Mouse (Mus musculus) olfactory bulb, adult 2 months (tissue): ENCODE measurements around the gene Gramd1a. TPM values are rescaled to one million over a fixed set of nuclear protein-coding genes. Genes with fewer than 3 reads are reported as not detected.

Source experiments
- H3K27ac ChIP-seq: fragments of 200-500 bp; 2 replicates; pipeline ENCODE4 v1.5.1; 2012; ENCODE audit warnings: low read depth, low read length; ENCODE audit not compliant: insufficient read depth
- H3K4me1 ChIP-seq: fragments of 200-500 bp; 2 replicates; pipeline ENCODE4 v1.6.1; 2012; ENCODE audit warnings: low read length; ENCODE audit not compliant: control insufficient read depth, insufficient read depth
- H3K4me3 ChIP-seq: fragments of 200-500 bp; 2 replicates; pipeline ENCODE4 v1.5.1; 2012; ENCODE audit warnings: mild to moderate bottlenecking, low read depth, low read length, moderate library complexity; ENCODE audit not compliant: insufficient read depth
- CTCF ChIP-seq: fragments of 200-500 bp; IDR thresholded peaks from 2 replicates; pipeline ENCODE4 v1.5.1; 2012; ENCODE audit warnings: low read depth, mild to moderate bottlenecking, low read length, moderate library complexity; ENCODE audit not compliant: insufficient read depth
- POLR2A ChIP-seq: fragments of 200-500 bp; IDR thresholded peaks from 2 replicates; pipeline ENCODE4 v1.6.1; 2012; ENCODE audit warnings: mild to moderate bottlenecking, low read depth, low read length, moderate library complexity; ENCODE audit not compliant: insufficient read depth
- WGBS: fragments of 180-500 bp; shearing (Covaris S2); methylation state at CpG from one replicate; pipeline ENCODE4 v1.1.7; 2018; 5-methylcytosine and 5-hydroxymethylcytosine counted together
- polyA plus RNA-seq: library from polyadenylated mRNA; stranded (reverse); fragments of >200 nt; gene quantifications from 2 replicates; pipeline ENCODE4 v1.2.4, GENCODE M21; 2012; ENCODE audit warnings: low replicate concordance; ENCODE audit not compliant: missing spikeins, insufficient read depth, insufficient read length

Gramd1a gene
- polyA plus RNA-seq, 1 experiment: not detected

GRCm38 (mm10) chr7:31126851-31127724, 28.6 kb downstream of the Gramd1a start, which contains the start of gene Scn1b:
Gene Scn1b (minus strand): TSS chr7:31127003.
- Histone ChIP-seq H3K4me1 (peaks cover 14% of the 10 kb centered on the region), H3K4me3 (peak within 1 kb of the TSS; percentile 85), H3K27ac (peak within 1 kb of the TSS; percentile 72)
- 2% methylated on average over 57 of the region's 60 CpGs for WGBS
- TF ChIP-seq CTCF (no peak), POLR2A (no peak; the same call in none of the 2 replicates)

DNA sequence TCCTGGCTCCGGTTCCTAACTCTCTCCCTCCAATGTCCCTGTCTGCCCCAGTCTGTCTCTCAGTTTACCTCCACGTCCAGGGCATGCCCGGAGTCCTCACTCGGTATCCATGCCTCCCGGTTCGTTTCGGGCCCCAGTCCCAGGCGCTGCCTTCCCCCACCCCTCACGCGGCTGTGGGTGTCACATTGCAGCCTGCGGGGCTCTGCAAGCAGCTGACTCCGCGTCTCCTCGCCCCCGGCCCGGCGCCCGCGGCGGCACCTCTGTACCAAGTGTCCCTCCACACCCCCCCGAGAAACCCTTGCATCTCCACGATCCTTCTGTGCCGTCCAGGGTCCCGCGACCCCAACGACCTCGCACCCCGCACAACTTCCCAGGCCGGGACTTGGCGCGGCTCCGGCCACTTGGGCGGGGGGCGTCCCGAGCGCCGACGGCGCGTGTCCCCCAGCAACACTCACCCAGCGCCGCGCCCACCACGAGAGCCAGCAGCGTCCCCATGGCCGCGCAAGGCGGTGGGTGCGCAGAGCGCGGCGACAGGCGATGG, 29.4 kb downstream of the Gramd1a start:
- 2% methylated on average over 53 of the region's 53 CpGs for WGBS
- H3K4me1 ChIP-seq: peaks cover 14% of the 10 kb centered on the region
- H3K4me3 ChIP-seq: peak overlapping the region; percentile 85
- TF ChIP-seq CTCF: no peak
- TF ChIP-seq POLR2A: no peak; the same call in 1 of the 2 replicates
- peak overlapping the region; percentile 19 for H3K27ac ChIP-seq

DNA sequence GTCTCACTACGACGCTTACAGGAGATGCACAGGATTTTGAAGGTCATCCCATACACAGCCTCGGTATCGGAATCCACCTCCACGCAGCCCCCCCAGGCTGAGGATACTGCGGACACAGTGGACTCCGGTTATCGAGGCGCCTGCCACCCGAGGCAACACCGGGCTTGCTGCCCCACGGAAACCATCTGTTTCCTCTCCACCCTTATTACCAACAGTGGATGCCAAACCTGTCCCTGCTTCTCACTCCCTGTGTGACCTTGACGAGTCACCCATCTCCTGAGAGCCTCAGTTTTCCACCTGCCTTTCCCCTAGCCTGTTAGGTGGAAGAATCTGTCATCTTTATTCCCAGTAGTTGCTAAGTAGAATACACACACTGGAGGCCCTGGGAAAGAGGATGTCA, 30.6 kb downstream of the Gramd1a start:
- H3K27ac ChIP-seq: no peak overlapping the region
- H3K4me3 ChIP-seq: peak overlapping the region; percentile 6; the same call in 1 of the 2 replicates
- TF ChIP-seq POLR2A: no peak
- no peak for TF ChIP-seq CTCF
- WGBS: 85% methylated on average over 13 of the region's 13 CpGs
- peaks cover 14% of the 10 kb centered on the region for H3K4me1 ChIP-seq

DNA sequence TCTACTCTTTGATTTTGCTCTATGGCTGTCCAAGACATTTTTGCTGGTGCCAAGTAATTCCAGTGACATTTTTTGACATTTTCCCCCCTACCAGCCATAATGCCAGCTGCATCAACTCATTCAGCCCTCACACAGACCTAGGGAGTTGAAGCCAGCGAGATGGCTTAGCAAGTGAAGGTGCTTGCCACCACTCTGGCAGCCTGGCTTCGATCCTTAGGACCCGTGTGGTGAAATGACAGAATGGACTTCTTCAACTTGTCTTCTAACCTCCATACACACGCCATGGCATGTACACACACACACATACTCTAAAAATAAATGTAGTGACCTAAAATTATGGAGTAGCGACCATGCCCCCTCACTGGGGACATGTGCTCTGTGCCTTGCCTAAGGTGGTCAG, 31.3 kb downstream of the Gramd1a start:
- H3K4me1 ChIP-seq: peaks cover 14% of the 10 kb centered on the region
- TF ChIP-seq CTCF (no peak), POLR2A (no peak)
- H3K27ac ChIP-seq: no peak overlapping the region
- WGBS: 87% methylated on average over 5 of the region's 5 CpGs
- H3K4me3 ChIP-seq: no peak overlapping the region

DNA sequence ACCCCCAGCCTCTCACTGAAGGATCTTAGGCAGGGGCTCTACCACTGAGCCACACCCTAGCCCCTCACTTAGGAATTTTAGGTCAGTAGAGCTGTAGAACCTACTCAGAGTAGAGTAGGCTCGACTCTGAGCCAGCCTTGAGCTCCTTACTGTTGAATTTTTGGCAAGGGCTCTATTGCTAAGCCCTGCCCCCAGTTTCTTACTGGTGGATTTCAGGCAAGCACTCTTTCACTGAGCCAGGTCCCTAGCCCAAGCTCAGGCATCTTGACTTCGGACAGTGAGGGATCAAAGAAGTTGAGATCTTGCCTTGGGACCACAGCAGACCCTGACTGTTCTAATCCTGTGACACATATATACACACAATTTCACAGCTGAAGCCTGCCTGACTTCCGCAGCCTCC, 32.0 kb downstream of the Gramd1a start:
- peaks cover 14% of the 10 kb centered on the region for H3K4me1 ChIP-seq
- TF ChIP-seq CTCF (no peak), POLR2A (no peak)
- H3K4me3 ChIP-seq: no peak overlapping the region
- H3K27ac ChIP-seq: no peak overlapping the region
- 82% methylated on average over 3 of the region's 3 CpGs for WGBS

- Histone ChIP-seq H3K27ac (no peak overlapping the region), H3K4me1 (peaks cover 18% of the 10 kb centered on the region), H3K4me3 (no peak overlapping the region)
- TF ChIP-seq CTCF: no peak
- no peak for TF ChIP-seq POLR2A
- WGBS: 92% methylated on average over 16 of the region's 16 CpGs
These were observed 32.8 kb downstream of the Gramd1a start for GRCm38 (mm10) chr7:31122641-31123631.

DNA sequence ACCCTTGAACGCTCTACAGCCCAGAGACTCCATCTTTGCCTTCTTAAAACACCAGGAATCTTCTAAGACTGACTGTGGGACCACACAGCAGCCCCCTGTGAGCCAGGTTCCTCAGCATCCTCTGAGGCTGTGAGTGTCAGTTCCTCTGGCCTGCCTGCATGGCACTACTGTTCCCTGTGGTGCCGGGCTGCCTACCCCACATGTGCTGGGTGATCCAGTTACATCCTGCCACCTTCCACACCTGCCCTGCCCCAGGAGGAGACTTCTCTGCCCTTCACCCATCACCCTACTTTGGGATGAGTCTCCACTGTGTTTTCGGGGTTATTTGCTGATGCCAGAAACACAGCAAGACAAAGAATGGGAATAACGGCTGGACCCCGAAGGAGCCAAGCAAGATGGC, 36.1 kb downstream of the Gramd1a start:
- Histone ChIP-seq H3K27ac (no peak overlapping the region), H3K4me1 (peaks cover 11% of the 10 kb centered on the region), H3K4me3 (no peak overlapping the region)
- no peak for TF ChIP-seq POLR2A
- TF ChIP-seq CTCF: no peak
- WGBS: 89% methylated on average over 5 of the region's 5 CpGs

- TF ChIP-seq POLR2A (no peak), CTCF (no peak)
- WGBS: 62% methylated on average over 7 of the region's 7 CpGs
- H3K4me3 ChIP-seq: no peak overlapping the region
- H3K27ac ChIP-seq: no peak overlapping the region
- H3K4me1 ChIP-seq: peaks cover 11% of the 10 kb centered on the region
These were observed 37.2 kb downstream of the Gramd1a start for GRCm38 (mm10) chr7:31118486-31118885.
